Mouse (Mus musculus) left cerebral cortex, adult 11 months (tissue): ENCODE data around the gene Dcst1.

Experiments
- DNase-seq: peaks from one replicate; pipeline ENCODE4 v3.0.0; 2022; ENCODE audit warnings: low spot score

Dcst1 gene

DNA sequence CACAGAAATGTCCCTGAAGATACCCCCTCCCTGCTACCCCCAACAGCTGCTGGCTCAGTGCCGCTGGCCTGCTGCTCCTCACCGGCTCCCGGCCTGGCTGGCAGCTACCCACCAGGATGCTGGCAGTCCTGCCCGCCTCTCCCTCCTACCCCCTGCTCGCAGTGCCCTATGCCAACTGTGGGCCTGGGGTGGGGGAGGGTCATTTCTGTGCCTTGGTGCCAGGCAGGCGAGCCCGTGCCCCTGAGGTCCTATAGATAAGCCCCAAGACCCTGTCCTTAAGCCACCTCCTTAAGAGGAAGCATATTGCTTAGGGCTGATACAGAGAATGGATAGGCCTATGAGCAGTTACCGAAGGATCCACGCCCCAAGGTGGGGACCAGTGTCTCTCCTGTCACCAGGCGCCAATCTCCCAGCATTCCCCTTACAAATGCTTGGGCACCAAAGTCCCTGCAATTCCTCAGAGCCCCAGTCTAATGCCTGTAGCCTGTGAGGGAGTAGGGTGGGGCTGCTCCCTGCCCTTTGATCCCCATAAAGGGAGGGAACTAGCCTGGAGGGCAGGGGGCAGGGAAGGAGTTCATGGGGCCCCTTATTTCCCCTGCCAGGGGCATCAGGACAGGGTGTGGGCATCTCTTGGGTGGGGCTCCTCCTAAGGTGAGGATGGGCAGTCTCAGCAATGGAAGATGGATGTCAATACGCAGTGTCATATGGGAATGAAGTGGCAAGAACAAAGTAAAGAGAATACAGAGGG is 23.3 kb upstream of the Dcst1 start:
- no peak for DNase-seq

DNA sequence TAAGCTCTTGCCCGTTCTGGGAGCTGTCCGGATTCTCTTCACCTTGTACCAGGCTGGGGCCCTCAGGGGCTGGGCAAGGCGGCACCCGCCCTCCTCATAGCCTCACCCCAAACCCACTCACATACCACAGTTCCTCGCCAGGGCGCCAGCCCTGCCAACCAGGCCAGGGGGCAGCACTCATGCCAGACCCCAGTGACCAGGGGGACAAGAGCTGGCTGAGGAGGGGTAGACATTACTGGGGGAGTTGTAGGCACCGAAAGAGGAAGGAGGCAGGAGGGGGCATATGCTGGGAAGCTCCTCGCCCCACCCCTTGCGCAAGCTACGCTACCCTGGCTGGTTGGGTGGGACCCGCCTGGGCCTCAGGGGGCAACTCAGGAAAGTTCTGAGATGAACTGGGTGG is 22.6 kb upstream of the Dcst1 start:
- DNase-seq, result no peak

DNA sequence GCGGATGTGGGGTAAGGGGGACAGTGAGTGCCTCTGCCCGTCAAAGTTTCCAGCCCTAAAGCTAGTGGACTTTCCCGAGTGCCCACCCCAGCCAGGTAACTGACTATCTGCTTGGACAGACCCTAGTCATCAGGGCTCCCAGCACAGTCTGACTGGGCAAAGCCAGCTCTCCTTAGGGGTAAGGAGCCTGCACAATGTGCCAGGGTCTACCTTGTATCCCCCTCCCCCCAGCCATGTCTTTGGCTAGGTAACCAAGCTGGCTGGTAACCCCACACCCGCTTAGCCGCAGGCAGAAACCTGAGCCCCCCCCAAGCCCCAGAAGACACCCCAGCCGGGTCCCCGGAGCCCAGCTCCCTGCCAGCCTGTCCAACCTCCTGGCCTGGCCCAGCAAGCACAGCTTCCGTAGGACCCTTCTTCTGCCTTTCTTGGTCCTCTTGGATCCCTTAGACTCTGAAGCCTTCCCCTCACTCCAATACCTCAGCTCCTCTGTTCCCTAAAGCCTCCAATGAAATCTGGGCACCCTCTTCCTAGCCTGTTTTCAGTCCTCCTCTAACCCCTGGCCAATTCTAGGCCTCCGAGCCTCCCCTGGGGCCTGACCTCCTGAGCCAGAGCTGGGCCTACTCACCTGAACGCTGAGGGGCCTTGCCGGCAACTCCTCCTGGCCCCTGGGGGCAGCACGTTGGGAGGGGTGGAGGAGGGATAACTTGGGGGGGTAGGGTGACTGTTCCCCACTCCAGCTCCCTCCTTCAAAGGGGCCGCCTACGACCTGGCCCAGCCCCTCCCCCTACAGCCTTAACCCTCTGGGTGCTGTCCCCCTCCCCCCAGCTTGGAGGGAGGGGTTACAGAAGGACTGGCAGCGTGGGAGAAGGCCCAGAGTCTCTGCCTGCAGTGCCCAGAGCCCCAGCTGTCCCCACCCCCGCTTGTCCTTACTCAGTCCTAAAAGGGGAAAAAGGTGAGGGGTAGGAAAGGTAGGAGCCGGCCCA is 21.7 kb upstream of the Dcst1 start:
- DNase-seq, result no peak

DNA sequence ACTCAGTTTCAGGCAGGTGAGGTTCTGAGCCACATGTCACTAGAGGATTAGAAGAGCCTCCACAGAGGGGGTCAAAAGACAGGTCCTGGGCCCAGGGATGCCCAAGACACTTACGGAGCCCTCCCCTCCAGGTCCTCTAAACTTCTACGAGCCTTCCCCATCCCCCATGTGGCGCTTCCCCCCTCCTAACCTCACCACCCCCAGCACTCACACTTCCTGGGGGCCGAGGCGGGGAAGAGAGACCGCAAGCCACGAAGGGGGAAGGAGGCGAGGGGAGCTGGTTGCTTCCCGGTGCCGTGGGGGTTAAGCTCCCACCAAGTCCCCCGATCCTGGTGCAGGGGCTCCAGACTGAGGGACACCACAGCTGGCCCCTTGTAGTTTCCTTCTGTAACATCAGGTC is 20.4 kb upstream of the Dcst1 start:
- no peak for DNase-seq

DNA sequence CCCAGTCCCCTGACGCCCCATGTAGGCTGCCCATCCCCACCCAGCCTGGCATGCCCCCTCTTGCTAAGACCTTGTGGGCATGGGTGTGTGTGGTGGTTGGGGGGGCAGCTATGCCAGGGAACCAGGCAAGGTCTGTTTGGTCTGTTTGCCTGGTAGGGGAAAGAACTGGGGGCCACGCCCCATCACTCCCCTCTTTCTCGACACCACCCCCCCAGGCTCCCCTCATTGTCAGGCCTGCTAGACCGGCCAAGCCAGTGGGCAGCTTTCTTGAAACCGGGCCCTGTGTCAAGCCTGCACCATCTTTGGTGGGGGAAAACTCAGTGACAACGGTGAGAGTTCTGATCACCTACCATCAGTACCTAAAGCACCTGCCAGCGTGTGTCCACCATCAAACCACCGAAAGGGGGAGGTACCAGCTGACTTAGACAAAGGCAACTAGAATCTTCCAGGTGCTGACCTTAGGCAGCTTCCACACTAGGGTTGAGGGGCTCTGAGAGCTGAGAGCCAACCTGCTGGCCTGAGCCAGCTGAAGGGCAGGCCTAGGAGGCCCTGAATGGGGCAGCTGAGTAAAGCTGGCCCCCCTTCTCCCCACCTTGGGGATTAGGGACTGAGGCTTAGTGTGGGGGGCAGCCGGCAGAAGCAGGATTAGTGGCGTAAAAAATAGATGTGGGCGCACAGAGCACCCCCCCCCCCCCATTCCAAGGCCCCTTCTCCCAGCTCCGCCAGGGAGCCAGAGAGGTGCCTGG is 19.5 kb upstream of the Dcst1 start:
- DNase-seq, result no peak

DNA sequence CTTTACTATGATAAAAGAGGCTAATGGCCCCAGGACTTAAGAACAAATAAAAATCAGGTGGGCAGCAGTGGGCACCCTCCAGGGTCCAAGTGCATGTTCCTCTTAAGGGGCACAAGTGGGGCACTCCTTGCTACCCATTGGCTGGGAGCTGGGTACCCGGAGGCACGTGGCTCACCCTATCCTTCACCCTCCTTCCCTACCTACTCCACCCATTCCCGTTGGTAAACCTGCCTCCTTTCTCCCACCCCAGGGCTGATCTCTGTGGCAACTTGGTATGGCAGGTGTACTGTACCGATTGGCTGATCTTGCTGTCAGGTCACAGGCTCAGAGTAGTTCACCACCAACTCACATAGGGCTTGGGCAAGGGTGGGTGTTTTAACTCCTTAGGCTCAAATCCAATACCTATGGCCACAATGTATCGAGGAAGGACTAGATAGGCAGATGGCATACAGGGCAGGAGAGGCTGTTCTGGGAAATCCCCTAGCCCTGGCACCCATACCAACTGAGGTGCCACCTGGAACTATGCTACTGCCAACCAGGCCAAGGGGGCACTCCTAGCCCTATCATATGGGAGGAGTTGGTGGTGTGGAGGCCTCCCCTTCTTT is 18.7 kb upstream of the Dcst1 start:
- no peak for DNase-seq

DNA sequence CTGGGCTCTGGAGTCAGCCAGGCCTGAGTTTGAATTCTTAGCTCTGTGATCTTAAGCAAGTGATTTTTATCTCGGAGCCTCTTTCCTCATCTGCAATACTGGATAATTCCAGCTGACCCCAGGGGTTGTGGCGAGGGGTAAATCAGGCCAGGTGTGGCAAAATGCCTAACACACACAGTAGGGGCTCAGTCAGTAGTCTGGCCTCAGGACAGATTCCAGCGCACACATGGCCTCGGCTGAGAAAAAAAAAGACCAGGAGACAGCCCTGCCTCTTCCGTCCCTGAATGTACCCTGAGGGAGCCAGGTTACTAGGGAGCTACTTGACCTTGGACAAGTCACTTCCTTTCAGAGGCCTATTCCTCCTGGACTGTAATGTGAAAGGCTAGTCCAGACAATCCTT is 17.9 kb upstream of the Dcst1 start:
- no peak for DNase-seq

DNA sequence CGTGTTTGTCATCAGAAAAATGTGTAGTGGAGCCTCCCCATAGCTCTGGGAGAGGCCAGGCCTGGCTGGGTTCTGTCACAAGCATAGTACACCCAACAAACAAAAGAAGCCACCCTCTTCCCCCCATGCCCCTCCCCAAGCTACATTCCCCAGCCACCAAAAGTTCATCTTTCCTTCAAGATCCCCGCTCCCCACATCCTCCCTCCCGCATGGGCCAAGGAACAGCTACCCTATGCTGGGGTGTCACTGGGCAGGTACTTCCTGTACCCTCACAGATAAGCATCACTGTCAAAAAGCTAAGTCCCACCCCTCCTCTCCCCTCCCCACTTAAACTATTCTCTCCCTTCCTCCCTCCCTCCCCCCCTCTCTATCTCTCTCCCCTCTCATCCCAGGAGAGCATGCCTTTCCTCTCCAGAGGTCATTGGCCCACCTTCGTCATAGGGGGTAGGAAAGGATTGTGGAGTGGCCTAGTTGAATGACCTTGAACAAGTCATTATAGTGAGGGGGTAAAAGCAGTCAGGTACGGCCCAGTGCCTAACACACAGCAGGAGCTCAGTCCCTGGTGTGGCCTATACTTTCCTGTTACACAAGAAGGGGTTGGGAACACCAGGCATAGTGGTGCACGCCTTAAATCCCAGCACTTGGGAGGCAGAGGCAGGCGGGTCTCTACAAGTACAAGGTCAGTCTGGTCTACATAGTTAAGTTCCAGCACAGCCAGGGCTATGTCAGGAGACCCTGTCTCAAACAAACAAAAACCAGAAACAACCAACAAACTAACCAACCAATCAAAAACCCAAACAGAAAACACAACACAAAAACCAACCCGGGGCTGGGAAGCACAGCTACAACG is 17.2 kb upstream of the Dcst1 start:
- no peak for DNase-seq

DNA sequence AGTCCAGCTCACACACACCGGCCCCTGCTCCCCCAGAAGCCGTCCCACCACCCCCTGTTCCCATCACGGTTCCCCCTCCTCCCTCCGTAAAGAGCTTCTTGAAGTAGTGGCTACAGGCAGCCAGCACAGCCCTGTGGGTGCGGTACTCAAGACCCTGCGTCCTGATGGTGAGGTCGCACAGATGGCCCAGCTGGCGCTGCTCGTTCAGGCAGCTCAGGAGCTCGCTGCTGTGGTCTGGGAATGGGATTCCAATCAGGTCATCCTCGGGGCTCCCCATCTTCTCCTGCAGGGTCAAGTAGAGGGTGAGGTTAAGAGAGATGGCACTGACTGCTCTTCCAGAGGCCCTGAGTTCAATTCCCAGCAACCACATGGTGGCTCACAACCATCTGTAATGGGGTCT is 16.2 kb upstream of the Dcst1 start:
- DNase-seq, result no peak

DNA sequence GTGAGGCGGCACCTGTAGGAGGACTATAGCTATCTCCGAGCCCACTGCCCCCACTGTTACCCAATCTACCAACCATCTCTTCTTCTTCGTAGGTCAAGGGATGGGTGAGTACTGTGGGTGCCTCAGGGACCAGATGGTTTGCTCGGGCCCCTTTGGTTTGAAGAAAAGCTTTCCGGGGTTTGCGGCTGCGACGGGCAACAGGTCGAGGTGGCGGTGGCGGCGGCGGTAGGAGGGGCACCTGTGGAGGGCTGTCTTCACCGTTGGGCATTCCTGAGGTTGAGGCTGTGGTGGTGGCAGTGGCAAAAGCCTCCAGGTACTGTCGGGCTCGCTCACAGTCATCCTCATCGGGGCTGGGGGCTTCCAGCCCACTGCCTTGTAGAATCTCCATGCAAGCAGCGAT is 15.7 kb upstream of the Dcst1 start:
- no peak for DNase-seq

DNA sequence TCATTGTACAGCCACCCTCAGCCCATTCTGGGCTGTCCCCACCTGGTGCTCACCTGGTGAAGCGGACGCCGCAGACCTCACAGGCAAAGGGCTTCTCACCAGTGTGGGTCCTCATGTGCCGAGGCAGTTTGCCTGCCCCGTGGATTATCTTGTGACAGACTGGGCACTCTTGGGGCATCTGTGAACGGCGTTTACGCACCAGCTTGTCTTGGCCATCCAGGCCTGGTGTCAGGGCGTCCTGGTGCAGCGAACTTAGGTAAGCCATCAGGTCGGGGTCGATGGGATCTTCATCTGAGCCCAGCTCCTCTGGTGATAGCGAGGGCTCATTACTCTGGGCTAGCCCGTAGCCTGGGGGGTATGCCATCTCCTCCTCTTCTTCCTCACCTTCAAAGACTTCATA is 15.2 kb upstream of the Dcst1 start:
- no peak for DNase-seq

DNA sequence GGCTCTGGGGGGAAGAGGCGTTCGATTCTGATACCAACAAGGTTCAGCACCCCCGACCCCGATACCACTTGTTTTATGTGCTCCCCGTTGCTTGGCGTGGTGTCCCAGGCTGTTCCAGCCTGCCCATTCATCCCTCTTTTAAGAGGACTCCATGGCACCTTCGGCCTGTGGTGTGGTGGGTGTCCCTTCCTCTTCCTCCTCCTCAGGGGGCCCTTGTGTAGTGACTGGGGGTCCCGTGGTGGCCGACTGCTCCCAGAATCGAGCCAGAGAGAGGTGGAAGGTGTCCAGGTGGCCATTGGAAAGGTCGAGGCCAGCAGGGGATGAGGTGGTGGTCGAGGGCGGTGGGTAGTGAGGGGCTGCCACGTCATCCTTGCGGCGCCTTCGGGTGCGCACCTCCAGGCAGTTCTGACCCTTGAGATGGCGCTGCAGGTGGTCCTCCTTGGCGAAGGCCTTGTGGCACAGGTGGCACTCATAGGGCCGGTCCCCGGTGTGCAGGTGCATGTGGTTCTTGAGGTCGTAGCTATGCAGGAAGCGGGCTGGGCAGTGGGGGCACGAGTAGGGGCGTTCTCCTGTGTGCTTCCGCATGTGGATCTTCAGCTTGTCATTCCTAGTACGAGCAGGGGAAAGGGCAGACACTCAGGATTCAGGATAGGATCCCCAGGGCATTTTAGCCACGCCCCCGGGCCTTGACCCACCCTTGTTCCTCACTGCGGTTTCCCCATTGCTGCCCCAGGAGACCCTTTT is 14.5 kb upstream of the Dcst1 start:
- no peak for DNase-seq

DNA sequence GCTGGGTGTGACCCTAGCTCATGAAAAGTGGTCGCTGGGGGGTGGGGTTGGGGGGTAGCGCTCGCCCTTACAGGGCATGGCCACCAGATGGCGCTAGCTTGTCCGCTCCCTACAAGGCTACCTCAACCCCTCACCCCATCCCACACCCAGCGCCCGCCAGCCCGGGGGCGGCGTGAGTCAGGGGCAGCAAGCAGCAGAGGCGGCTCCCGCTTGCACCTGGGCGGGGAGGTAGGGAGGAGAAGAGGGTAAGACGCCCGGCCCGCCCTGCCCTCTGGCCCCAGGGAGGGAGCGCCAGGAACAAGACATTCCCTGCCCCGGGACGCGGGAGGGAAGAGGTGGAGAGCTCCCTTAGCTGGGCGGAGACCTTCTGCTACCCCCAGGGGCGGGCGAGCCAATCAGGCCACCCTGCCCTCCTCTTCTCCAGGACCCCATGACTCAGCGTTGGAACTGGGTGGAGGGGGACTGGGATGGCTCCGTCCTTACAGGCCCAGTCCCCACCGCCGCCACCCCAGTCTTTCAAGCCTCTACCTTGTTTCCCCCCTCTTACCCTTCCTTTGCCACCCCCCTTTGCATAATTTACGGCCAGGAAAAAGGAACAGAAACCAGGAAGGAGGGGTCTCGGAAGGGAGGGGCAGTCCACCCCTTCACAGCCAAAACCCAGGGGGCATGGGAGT is 13.5 kb upstream of the Dcst1 start:
- DNase-seq, result no peak

DNA sequence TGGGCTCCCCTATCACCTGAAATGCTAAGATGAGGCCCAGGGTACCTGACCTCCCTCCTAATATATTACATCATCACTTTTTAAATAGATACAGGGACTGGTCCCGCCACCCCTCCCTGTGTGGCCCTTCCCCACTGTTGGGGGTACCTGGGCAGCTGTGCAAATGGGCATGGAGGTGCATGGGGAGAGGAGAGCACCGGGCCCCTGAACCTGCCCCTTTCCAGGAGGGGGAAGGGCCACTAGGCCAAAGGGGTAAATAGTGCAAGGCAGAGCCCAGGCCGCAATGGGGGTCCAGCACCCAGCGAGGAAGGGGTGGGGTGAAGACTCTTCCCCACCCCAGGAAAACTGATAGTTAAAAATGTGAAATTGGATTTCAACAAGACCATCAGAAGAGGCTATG is 12.8 kb upstream of the Dcst1 start:
- DNase-seq, result no peak

DNA sequence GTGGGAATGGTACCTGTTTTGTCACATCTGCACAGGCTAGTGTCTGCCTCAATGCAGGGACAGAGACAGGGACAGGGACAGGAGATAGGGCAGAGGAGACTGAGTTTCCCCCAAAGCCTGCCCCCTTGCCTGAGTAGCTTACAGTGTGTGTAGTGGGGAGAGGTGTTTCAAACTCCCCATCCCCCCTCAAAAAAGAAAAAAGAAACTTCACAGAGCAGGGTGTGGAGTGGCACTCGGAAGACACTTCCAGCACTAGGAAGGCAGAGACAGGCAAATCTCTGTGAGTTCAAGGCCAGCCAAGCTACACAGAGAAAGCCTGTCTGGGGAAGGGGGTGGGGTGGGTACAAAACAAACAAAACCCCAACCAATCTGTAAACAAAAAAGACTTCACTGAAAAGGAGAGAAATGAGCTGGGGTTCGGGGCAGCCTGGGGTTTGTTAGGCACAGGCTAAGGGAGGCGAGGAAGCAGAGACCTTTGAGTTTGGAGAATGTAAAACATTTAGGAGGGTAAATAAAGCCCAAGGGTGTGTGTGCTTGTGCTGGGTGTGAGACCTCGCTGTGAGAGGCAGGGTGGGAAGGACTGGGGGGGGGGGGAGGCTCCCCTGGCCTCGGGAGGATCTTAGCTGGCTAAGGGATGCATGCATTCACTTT is 8.7 kb upstream of the Dcst1 start:
- no peak for DNase-seq

DNA sequence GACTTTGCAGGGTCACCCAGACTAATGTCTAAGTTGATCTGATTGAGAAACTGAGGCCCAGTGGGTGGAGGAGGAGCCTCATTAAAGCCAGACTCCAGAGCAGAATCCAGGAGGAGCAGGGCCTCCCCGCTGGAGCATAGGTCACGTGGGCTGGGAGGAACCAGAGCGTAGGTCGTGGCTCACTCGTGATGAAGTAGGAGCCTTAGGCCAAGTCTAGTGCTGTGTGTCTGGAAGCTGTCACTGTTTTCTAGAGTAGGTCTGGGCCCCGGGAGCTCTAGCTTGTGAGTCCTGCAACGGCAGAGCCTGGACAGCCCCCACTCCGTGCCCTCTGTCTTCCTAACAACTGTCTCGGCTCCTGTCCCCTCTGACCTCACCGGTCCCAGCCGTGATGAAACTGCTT is 2.3 kb upstream of the Dcst1 start:
- DNase-seq, result no peak

DNA sequence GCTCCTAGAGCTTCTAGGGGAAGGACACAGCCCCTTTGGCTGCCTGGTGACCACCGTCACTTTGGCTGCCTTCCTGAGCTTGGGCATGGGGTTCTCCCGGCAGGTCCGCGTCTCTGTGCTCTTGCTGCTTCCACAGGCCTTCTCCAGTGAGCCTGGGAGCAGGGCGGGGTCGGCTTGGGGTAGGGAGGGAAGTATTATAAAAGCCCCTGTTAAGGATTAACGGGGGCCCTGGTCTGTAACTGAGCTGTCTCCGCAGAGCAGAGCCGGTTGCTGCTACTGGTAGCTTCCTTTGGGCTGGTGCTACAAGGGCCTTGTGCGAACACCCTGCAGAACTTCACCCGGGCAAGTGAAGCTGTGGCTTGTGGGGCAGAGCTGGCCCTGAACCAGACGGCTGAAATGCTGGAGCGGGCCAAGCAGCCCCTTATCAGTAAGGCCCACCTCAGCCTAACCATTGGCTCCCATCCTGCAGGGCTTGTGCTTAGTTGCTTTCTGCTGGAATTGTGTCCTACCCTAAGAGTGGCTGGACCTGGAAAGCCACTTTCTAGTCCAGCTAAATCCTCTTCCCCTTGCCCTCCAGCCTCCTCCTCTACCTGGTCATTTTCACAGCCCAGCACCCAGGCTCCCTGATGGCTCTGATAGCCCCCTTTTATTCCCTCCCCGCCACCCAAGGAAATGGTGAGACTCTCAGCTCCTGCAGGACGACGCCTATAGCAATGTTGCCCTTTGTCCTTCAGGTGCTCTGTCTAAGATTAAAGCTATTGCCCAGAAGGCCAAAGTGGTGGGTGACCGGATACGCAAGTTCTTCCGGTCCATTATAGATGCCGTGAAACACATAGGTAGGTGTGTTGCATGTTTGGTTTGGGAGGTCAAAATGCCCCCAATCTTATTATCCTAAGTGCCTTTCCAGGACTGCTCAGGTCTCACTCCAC is 697 bp upstream of the Dcst1 start:
- no peak for DNase-seq

DNA sequence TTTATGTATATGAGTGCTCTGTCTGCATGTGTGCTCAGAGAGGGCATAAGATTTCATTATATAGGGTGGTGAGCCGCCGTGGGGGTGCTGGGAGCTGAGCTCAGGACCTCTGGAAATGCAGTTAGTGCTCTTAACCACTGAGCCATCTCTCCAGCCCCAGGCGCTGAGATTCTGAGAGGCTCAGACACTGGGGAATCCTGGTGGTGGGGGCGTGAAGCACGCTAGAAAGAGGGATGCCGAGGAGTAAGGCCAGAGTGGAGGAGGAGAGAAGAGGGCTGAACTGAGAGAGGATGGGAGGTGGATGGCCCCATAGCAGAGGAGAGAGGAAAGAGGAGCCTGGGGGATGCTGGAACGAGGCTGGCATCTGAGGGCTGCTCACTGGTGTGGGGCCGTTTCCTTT is 422 bp downstream of the Dcst1 start:
- no peak for DNase-seq
